Mouse (Mus musculus) cerebellum, adult 2 months (tissue): Measurements from ENCODE around the gene Anp32a.

ENCODE experiments used
- CTCF ChIP-seq: fragments of 200-500 bp; IDR thresholded peaks from 2 replicates; pipeline ENCODE4 v1.5.1; 2011; ENCODE audit warnings: low read depth, mild to moderate bottlenecking, control low read depth, low read length, moderate library complexity, borderline replicate concordance; ENCODE audit not compliant: insufficient read depth
- POLR2A ChIP-seq: fragments of 200-500 bp; IDR thresholded peaks from 2 replicates; pipeline ENCODE4 v1.6.1; 2011; ENCODE audit warnings: low read length, control low read depth, borderline replicate concordance; ENCODE audit not compliant: insufficient read depth

- TF ChIP-seq CTCF (no peak), POLR2A (no peak)
Observed at GRCm38 (mm10) chr9:62335396-62335795, 5.7 kb upstream of the Anp32a start.
